ENCODE assay signal across 45 mouse cellular contexts in genomic region chr7:17903146-17903915, GRCm38 (mm10). TPM values are rescaled to one million over a fixed set of nuclear protein-coding genes. Genes with fewer than 3 reads are reported as not detected.
"Had no signal": no experiment of that assay in that cellular context is flagged by ENCODE, and none has a peak within 500 bp of the region (broad histone marks: within the 10 kb centered on the region; RNA-seq: fewer than 3 reads in every experiment).

No protein-coding gene starts in this region.

- ATAC-seq: liver, embryonic 12.5 days; liver, postnatal 0 days; lung, postnatal 0 days; midbrain, embryonic 13.5 days; midbrain, embryonic 15.5 days; midbrain, embryonic 16.5 days had no signal

- H3K9ac ChIP-seq: limb, embryonic 12.5 days; limb, embryonic 13.5 days; limb, embryonic 15.5 days; liver, embryonic 12.5 days; liver, embryonic 13.5 days; liver, embryonic 14.5 days; liver, embryonic 15.5 days; liver, postnatal 0 days; lung, embryonic 14.5 days; lung, embryonic 15.5 days; midbrain, embryonic 12.5 days; midbrain, embryonic 13.5 days; midbrain, embryonic 15.5 days had no signal

- H3K4me1 ChIP-seq: limb, embryonic 10.5 days; limb, embryonic 12.5 days; limb, embryonic 13.5 days; limb, embryonic 15.5 days; liver, embryonic 12.5 days; liver, embryonic 13.5 days; liver, embryonic 15.5 days; lung, embryonic 15.5 days; megakaryocyte, embryonic 14.5 days; midbrain, embryonic 10.5 days; midbrain, embryonic 12.5 days; midbrain, embryonic 13.5 days; midbrain, embryonic 15.5 days had no signal

- H3K36me3 ChIP-seq: limb, embryonic 10.5 days; limb, embryonic 12.5 days; limb, embryonic 13.5 days; limb, embryonic 15.5 days; liver, embryonic 12.5 days; liver, embryonic 13.5 days; liver, embryonic 15.5 days; lung, embryonic 15.5 days; midbrain, embryonic 10.5 days; midbrain, embryonic 12.5 days; midbrain, embryonic 13.5 days; midbrain, embryonic 15.5 days had no signal

- H3K4me3 ChIP-seq: limb, embryonic 10.5 days; limb, embryonic 12.5 days; limb, embryonic 13.5 days; limb, embryonic 15.5 days; liver, embryonic 12.5 days; liver, embryonic 13.5 days; liver, embryonic 15.5 days; lung, embryonic 15.5 days; megakaryocyte, embryonic 14.5 days; midbrain, embryonic 10.5 days; midbrain, embryonic 12.5 days; midbrain, embryonic 13.5 days; midbrain, embryonic 15.5 days; myocyte had no signal

- H3K27me3 ChIP-seq: limb, embryonic 12.5 days; limb, embryonic 13.5 days; limb, embryonic 15.5 days; liver, embryonic 12.5 days; liver, embryonic 13.5 days; liver, embryonic 15.5 days; lung, embryonic 15.5 days; megakaryocyte, embryonic 14.5 days; midbrain, embryonic 12.5 days; midbrain, embryonic 13.5 days; midbrain, embryonic 15.5 days had no signal

- H3K4me2 ChIP-seq: limb, embryonic 12.5 days; limb, embryonic 13.5 days; limb, embryonic 15.5 days; liver, embryonic 11.5 days; liver, embryonic 12.5 days; liver, embryonic 13.5 days; liver, embryonic 15.5 days; lung, embryonic 14.5 days; lung, embryonic 15.5 days; midbrain, embryonic 11.5 days; midbrain, embryonic 12.5 days; midbrain, embryonic 13.5 days; midbrain, embryonic 15.5 days had no signal

- H3K27ac ChIP-seq: limb, embryonic 10.5 days; limb, embryonic 12.5 days; limb, embryonic 13.5 days; limb, embryonic 15.5 days; liver, embryonic 12.5 days; liver, embryonic 13.5 days; liver, embryonic 14.5 days; liver, embryonic 15.5 days; lung, embryonic 15.5 days; macrophage; midbrain, embryonic 10.5 days; midbrain, embryonic 12.5 days; midbrain, embryonic 13.5 days; midbrain, embryonic 15.5 days had no signal

- H3K9me3 ChIP-seq: liver, embryonic 12.5 days; liver, embryonic 15.5 days; lung, embryonic 15.5 days had no signal

- DNase-seq: left cerebral cortex, postnatal 4 days; liver; liver, embryonic 13.5 days; liver, postnatal 0 days; lung, adult 18-20 months; lung, adult 2 months; lung, embryonic 14.5 days; lung, postnatal 10 days; lung, postnatal 14 days; lung, postnatal 36 days; lung, postnatal 4 days; midbrain, embryonic 14.5 days had no signal

RNA-seq across cellular contexts. Expression of gene Gm5155, which starts 31.8 kb away (rescaled TPM):
- total RNA-seq: left cerebral cortex, postnatal 10 days; left cerebral cortex, postnatal 14 days; left cerebral cortex, postnatal 25 days; left cerebral cortex, postnatal 36 days; left cerebral cortex, postnatal 4 days; liver, adult 2 months; megakaryocyte progenitor cell, adult 5-6 weeks; megakaryocyte, adult 5-6 weeks; megakaryocyte-erythroid progenitor cell, adult 5-6 weeks; midbrain, postnatal 0 days; monocyte, adult 5-6 weeks had no signal
- polyA plus RNA-seq: limb, embryonic 10.5 days; limb, embryonic 11.5 days; limb, embryonic 12.5 days; limb, embryonic 13.5 days; limb, embryonic 15.5 days; liver, adult 2 months; liver, embryonic 11.5 days; liver, embryonic 12.5 days; liver, embryonic 13.5 days; liver, embryonic 14.5 days; liver, embryonic 15.5 days; liver, embryonic 16.5 days; liver, postnatal 0 days; lung, adult 2 months; lung, embryonic 14.5 days; lung, embryonic 15.5 days; lung, embryonic 16.5 days; lung, postnatal 0 days; macrophage; midbrain, embryonic 10.5 days; midbrain, embryonic 11.5 days; midbrain, embryonic 12.5 days; midbrain, embryonic 13.5 days; midbrain, embryonic 14.5 days; midbrain, embryonic 15.5 days; midbrain, embryonic 16.5 days; midbrain, postnatal 0 days; myocyte; neural tube, embryonic 11.5 days had no signal
